In the genomic region with DNA sequence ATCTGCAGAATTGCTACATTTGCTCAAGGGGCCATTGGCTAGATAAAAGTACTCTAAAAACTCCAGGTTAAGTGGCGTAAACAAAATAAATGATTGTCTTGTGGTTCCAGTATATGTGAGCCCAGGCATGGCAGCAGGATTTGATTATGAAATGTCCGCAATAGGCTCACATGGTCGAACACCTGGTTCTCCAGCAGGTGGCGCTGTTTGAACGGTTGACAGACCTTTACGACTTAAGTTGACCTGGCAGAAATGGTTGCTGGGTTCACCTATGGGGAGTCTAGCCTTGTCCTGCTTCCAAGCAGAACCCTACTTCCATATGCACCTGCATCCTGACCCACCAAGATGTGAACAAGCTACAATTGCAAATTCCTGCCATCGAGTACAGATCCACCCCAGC, we compare ENCODE assay signal across 8 mouse cellular contexts. TPM values are rescaled to one million over a fixed set of nuclear protein-coding genes. Genes with fewer than 3 reads are reported as not detected.
DNase-seq lines count a peak whose midpoint lies in the region; ATAC-seq and TF ChIP-seq lines count a peak whose summit lies in the region.

No protein-coding gene starts in this region.

- TF ChIP-seq CTCF in lung, embryonic 14.5 days (IDR thresholded peaks at IDR 0.05; ENCODE audit: low read depth) = peak; percentile 73

- H3K27ac ChIP-seq in hindbrain, embryonic 11.5 days (ENCODE audit: low read depth, low read length) = no peak overlapping the region
- H3K27ac ChIP-seq in hindbrain, embryonic 13.5 days = no peak overlapping the region
- no peak overlapping the region for H3K27ac ChIP-seq in lung, embryonic 14.5 days (ENCODE audit: low read depth)

- H3K9ac ChIP-seq in hindbrain, embryonic 11.5 days (ENCODE audit: low read depth, low read length) = no peak overlapping the region
- no peak overlapping the region for H3K9ac ChIP-seq in hindbrain, embryonic 13.5 days
- no peak overlapping the region for H3K9ac ChIP-seq in lung, embryonic 14.5 days

- H3K4me3 ChIP-seq in hindbrain, embryonic 11.5 days (ENCODE audit: low read depth, low read length) = no peak overlapping the region
- no peak overlapping the region for H3K4me3 ChIP-seq in hindbrain, embryonic 13.5 days
- H3K4me3 ChIP-seq in lung, embryonic 14.5 days (ENCODE audit: low read depth, low read length) = no peak overlapping the region

- no peak overlapping the region for H3K4me2 ChIP-seq in hindbrain, embryonic 11.5 days (replicated peaks; ENCODE audit: low read depth, low read length)
- no peak overlapping the region for H3K4me2 ChIP-seq in hindbrain, embryonic 13.5 days
- H3K4me2 ChIP-seq in lung, embryonic 14.5 days = no peak overlapping the region

- H3K4me1 ChIP-seq in hindbrain, embryonic 11.5 days (replicated peaks; ENCODE audit: control insufficient read depth, insufficient read depth, low read length) = no peaks in the 10 kb centered on the region
- H3K4me1 ChIP-seq in hindbrain, embryonic 13.5 days (replicated peaks) = no peaks in the 10 kb centered on the region
- no peaks in the 10 kb centered on the region for H3K4me1 ChIP-seq in lung, embryonic 14.5 days (ENCODE audit: insufficient read depth)

- WGBS in hindbrain, embryonic 11.5 days = 55% methylated on average over 7 of the region's 7 CpGs
- 58% methylated on average over 7 of the region's 7 CpGs for WGBS in hindbrain, embryonic 13.5 days
- WGBS in lung, embryonic 14.5 days = 58% methylated on average over 7 of the region's 7 CpGs

- no peaks in the 10 kb centered on the region for H3K36me3 ChIP-seq in hindbrain, embryonic 11.5 days (ENCODE audit: control insufficient read depth, insufficient read depth, low read length)
- H3K36me3 ChIP-seq in hindbrain, embryonic 13.5 days = no peaks in the 10 kb centered on the region
- H3K36me3 ChIP-seq in lung, embryonic 14.5 days (ENCODE audit: insufficient read depth) = no peaks in the 10 kb centered on the region

- ATAC-seq in hindbrain, embryonic 11.5 days (ENCODE audit: low FRiP score) = no peak
- ATAC-seq in hindbrain, embryonic 13.5 days (ENCODE audit: low FRiP score) = no peak
- no peak for ATAC-seq in lung, embryonic 14.5 days (ENCODE audit: insufficient read depth)

- H3K27me3 ChIP-seq in hindbrain, embryonic 11.5 days (ENCODE audit: control insufficient read depth, insufficient read depth, low read length) = no peaks in the 10 kb centered on the region
- H3K27me3 ChIP-seq in hindbrain, embryonic 13.5 days = peaks cover 39% of the 10 kb centered on the region
- no peaks in the 10 kb centered on the region for H3K27me3 ChIP-seq in lung, embryonic 14.5 days (ENCODE audit: insufficient read depth, low read length)

- intact Hi-C loops in left cerebral cortex, postnatal 36 days (cut with DNase I) = no loop called here

- peak; percentile 65 for DNase-seq in hindbrain, embryonic 11.5 days (ENCODE audit: low spot score)
- DNase-seq in CD4-positive, CD25-positive, alpha-beta regulatory T cell, adult 2 months (ENCODE audit: low read depth, low spot score) = peak; percentile 83
- peak; percentile 39 for DNase-seq in T-cell, adult 2 months (ENCODE audit: low spot score)
- peak; percentile 31 for DNase-seq in embryo, embryonic 11.5 days (ENCODE audit: low read depth, low spot score)
- DNase-seq in lung, embryonic 14.5 days = peak; percentile 77
- DNase-seq in testis, postnatal 14 days (ENCODE audit: low spot score) = peak; percentile 68
- DNase-seq in left cerebral cortex, postnatal 36 days (ENCODE audit: low spot score in 2 of 2) = no peak

- H3K9me3 ChIP-seq in hindbrain, embryonic 11.5 days (ENCODE audit: control insufficient read depth, low read length) = no peaks in the 10 kb centered on the region
- H3K9me3 ChIP-seq in hindbrain, embryonic 13.5 days = no peaks in the 10 kb centered on the region
- no peaks in the 10 kb centered on the region for H3K9me3 ChIP-seq in lung, embryonic 14.5 days (ENCODE audit: low read depth, low read length)

RNA-seq across cellular contexts. Expression of a gene that starts 21.7 kb away (rescaled TPM):
- polyA plus RNA-seq in hindbrain, embryonic 11.5 days (2014; fragmentation: Nextera tagmentation; extraction: Ambion mirVana) = 23.0 and 28.7 TPM in 2 replicates
- 16.2 and 18.1 TPM in 2 replicates for polyA plus RNA-seq in hindbrain, embryonic 13.5 days (2015; fragmentation: Nextera tagmentation; extraction: Ambion mirVana)
- 23.0 and 26.9 TPM in 2 replicates for polyA plus RNA-seq in lung, embryonic 14.5 days (2014; fragmentation: Nextera tagmentation; extraction: Ambion mirVana)
- 10 to 100 TPM; 16.5 to 17.0 TPM for total RNA-seq in left cerebral cortex, postnatal 36 days (2021)

Comparison
In these comparisons a context has a peak if more than half of its experiments do, and no peak if none do; other contexts are left out.
1. DNase-seq: peak in hindbrain, embryonic 11.5 days (single experiment), CD4-positive, CD25-positive, alpha-beta regulatory T cell, adult 2 months (single experiment), T-cell, adult 2 months (single experiment), embryo, embryonic 11.5 days (single experiment), lung, embryonic 14.5 days (single experiment) and testis, postnatal 14 days (single experiment); none in left cerebral cortex, postnatal 36 days (0 of 2).